Mouse (Mus musculus) WW6 (cell line): ENCODE measurements at regions not wholly inside any gene's neighbourhood (a gene's known extent, or its start where the extent isn't known, plus 50 kb on each side); places are given as distances from the start of the nearest gene placed in this dataset.
"Not testable (repeated sequence)": the region's sequence is repeated elsewhere in the genome, so short reads cannot be mapped to it uniquely, and the experiment has no call there.

ENCODE experiments used
- DNase-seq: peaks from one replicate; pipeline ENCODE4 v3.0.0-alpha.2; 2013; ENCODE audit warnings: low read depth, low spot score

GRCm38 (mm10) chr17:13584394-13584793 lies 175.9 kb upstream of the Afdn start:
- no peak for DNase-seq

DNA sequence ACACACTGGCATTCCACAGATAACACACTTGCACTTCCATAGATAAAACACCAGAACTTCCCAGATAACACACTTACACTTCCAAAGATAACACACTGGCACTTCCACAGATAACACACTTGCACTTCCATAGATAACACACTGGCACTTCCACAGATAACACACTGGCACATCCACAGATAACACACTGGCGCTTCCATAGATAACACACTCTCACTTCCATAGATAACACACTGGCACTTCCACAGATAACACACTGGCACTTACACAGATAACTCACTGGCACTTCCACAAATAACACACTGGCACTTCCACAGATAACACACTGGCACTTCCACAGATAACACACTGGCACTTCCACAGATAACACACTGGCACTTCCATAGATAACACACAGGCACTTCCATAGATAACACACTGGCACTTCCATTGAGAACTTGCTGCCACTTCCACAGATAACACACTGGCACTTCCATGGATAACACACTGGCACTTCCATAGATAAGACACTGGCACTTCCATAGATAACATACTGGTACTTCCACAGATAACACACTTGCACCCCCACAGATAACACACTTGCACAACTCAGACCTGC lies 170.0 kb upstream of the Afdn start:
- not testable (repeated sequence) for DNase-seq
